In the genomic region with DNA sequence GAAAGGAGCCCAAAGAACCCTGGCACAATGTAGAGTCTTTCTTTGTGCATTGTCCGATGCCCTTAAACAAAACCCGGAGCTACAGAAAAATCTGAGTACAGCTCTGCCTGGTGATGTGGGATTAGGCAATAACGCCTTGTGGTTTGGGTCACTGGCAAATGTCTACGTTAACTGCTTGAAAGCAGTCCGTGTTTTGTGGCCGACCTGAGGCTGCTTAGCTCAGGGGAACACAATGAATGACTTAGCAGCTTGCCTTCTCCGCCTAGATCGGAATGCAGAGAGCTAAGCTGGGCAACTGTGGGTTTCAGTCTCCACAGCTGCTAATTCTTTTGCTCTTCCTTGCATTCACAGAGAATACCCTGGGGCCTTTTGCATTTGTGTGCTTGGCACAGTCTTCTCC, we compare ENCODE assay signal across 20 mouse cellular contexts.
A peak's percentile ranks its signal among the peaks of the same experiment; 100 is the strongest.
DNase-seq lines count a peak whose midpoint lies in the region; ATAC-seq lines count a peak whose summit lies in the region.
"Had no signal": no experiment of that assay in that cellular context is flagged by ENCODE, and none has a peak within 500 bp of the region (broad histone marks: within the 10 kb centered on the region; RNA-seq: fewer than 3 reads in every experiment).

No protein-coding gene starts in this region.

- peak; percentile 45 for DNase-seq in heart, adult 11 months
- DNase-seq in heart, adult 18-20 months: no peak
- DNase-seq in 416B (ENCODE audit: low read depth) (peak; percentile 42), R1 (ENCODE audit: low read depth, low spot score) (peak; percentile 32)
- no peak for DNase-seq in lung, postnatal 4 days
- DNase-seq: adrenal gland, postnatal 14 days; cerebellum, adult 11-12 months; cerebellum, adult 9-10 months; cerebellum, postnatal 25 days; gastrocnemius, postnatal 10 days; heart, postnatal 36 days had no signal

- no peaks in the 10 kb centered on the region for H3K4me1 ChIP-seq in neural tube, embryonic 15.5 days
- no peaks in the 10 kb centered on the region for H3K4me1 ChIP-seq in forebrain, embryonic 16.5 days (replicated peaks; ENCODE audit: control insufficient read depth, insufficient read depth, low read length)
- H3K4me1 ChIP-seq: forebrain, embryonic 15.5 days; heart, embryonic 13.5 days; hindbrain, embryonic 15.5 days; intestine, embryonic 15.5 days had no signal

- H3K27ac ChIP-seq in neural tube, embryonic 15.5 days (replicated peaks): no peak overlapping the region
- no peak overlapping the region for H3K27ac ChIP-seq in forebrain, embryonic 16.5 days (ENCODE audit: low read length)
- H3K27ac ChIP-seq: forebrain, embryonic 15.5 days; heart, embryonic 13.5 days; hindbrain, embryonic 15.5 days; intestine, embryonic 15.5 days had no signal

- H3K4me2 ChIP-seq in neural tube, embryonic 15.5 days: no peak overlapping the region
- no peak overlapping the region for H3K4me2 ChIP-seq in forebrain, embryonic 16.5 days (ENCODE audit: low read length)
- H3K4me2 ChIP-seq: forebrain, embryonic 15.5 days; heart, embryonic 13.5 days; hindbrain, embryonic 15.5 days; intestine, embryonic 15.5 days had no signal

- ATAC-seq in megakaryocyte, adult 5-6 weeks (ENCODE audit: poor library complexity, severe bottlenecking): peak; percentile 89
- no peak for ATAC-seq in neural tube, embryonic 15.5 days (ENCODE audit: low FRiP score)
- no peak for ATAC-seq in forebrain, embryonic 16.5 days
- ATAC-seq: activated CD4-positive, CD25-positive, alpha-beta regulatory T cell, adult 4 months; forebrain, embryonic 15.5 days; intestine, embryonic 15.5 days had no signal

- WGBS in neural tube, embryonic 15.5 days: 71% methylated on average over 8 of the region's 8 CpGs
- 55% methylated on average over 8 of the region's 8 CpGs for WGBS in forebrain, embryonic 16.5 days

- 0 out of 2 replicates have a peak, but pooled peaks cover 5% of the 10 kb centered on the region for H3K36me3 ChIP-seq in neural tube, embryonic 15.5 days
- no peaks in the 10 kb centered on the region for H3K36me3 ChIP-seq in forebrain, embryonic 16.5 days (ENCODE audit: control insufficient read depth, insufficient read depth)
- H3K36me3 ChIP-seq: forebrain, embryonic 15.5 days; heart, embryonic 13.5 days; intestine, embryonic 15.5 days had no signal

- no peaks in the 10 kb centered on the region for H3K9me3 ChIP-seq in neural tube, embryonic 15.5 days (replicated peaks)
- no peaks in the 10 kb centered on the region for H3K9me3 ChIP-seq in forebrain, embryonic 16.5 days (ENCODE audit: control insufficient read depth, low read length)
- H3K9me3 ChIP-seq: forebrain, embryonic 15.5 days; heart, embryonic 13.5 days; hindbrain, embryonic 15.5 days; intestine, embryonic 15.5 days had no signal

- no peak overlapping the region for H3K9ac ChIP-seq in neural tube, embryonic 15.5 days (replicated peaks)
- no peak overlapping the region for H3K9ac ChIP-seq in forebrain, embryonic 16.5 days (replicated peaks; ENCODE audit: low read depth, low read length)
- H3K9ac ChIP-seq: forebrain, embryonic 15.5 days; heart, embryonic 13.5 days; hindbrain, embryonic 15.5 days; intestine, embryonic 15.5 days had no signal

- H3K27me3 ChIP-seq in neural tube, embryonic 15.5 days (replicated peaks): no peaks in the 10 kb centered on the region
- H3K27me3 ChIP-seq in forebrain, embryonic 16.5 days (replicated peaks; ENCODE audit: control insufficient read depth, insufficient read depth, low read length): no peaks in the 10 kb centered on the region
- H3K27me3 ChIP-seq: CH12.LX; forebrain, embryonic 15.5 days; heart, embryonic 13.5 days; hindbrain, embryonic 15.5 days; intestine, embryonic 15.5 days had no signal

- no peak overlapping the region for H3K4me3 ChIP-seq in neural tube, embryonic 15.5 days (replicated peaks)
- no peak overlapping the region for H3K4me3 ChIP-seq in forebrain, embryonic 16.5 days (replicated peaks; ENCODE audit: low read length)
- H3K4me3 ChIP-seq: forebrain, embryonic 15.5 days; heart, embryonic 13.5 days; hindbrain, embryonic 15.5 days; intestine, embryonic 15.5 days had no signal

Comparison
In these comparisons a context has a peak if more than half of its experiments do, and no peak if none do; other contexts are left out.
1. DNase-seq: peak in heart, adult 11 months (single experiment), 416B (single experiment) and R1 (single experiment); none in heart, adult 18-20 months (0 of 2) and lung, postnatal 4 days (0 of 2).